In the genomic region with DNA sequence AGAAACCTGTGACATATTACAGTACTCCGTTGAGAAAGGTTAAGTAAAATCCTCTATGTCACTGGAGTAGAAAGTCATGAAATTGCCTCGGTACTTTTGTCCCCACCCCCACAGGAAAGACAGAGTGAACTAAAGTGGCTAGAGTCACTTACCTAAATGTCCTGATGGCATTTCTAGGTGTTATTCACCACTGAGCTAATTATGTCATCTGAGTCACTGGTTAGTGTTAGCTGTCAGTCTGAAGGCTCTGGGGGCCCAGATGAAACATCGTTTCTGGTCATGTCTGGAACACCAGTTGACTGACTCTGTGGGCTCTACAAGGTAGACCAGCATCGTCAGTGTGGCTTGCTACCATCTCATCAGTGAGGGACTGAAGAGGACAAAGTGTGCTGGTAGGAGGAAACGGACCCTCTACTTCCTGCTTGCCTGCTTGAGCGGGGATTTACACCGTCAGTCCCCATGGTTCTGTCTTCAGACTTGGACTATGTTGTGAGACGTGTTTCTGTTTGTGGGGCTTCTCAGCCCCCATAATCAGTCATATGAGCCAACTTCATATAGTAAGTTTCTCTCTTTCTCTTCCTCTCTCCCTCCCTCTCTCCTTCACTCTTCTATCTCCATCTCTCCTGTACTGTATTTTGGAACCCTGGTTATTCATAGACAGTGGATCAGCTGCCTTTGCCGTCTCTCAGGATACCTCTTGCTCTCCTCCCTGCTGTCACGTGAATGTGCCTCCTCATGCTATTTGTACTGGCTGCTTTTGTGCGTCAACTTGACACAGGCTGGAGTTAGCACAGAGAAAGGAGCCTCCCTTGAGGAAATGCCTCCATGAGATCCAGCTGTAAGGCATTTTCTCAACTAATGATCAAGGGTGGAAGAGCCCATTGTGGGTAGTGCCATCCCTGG, we compare ENCODE assay signal across 22 mouse cellular contexts. TPM values are rescaled to one million over a fixed set of nuclear protein-coding genes. Genes with fewer than 3 reads are reported as not detected.
DNase-seq lines count a peak whose midpoint lies in the region; ATAC-seq lines count a peak whose summit lies in the region.
"Had no signal": no experiment of that assay in that cellular context is flagged by ENCODE, and none has a peak within 500 bp of the region (broad histone marks: within the 10 kb centered on the region; RNA-seq: fewer than 3 reads in every experiment).

No protein-coding gene starts in this region.

- ATAC-seq in CD4-positive, CD25-positive, alpha-beta regulatory T cell, adult 4 months = peak; percentile 75
- peak; percentile 75 for ATAC-seq in activated CD4-positive, CD25-positive, alpha-beta regulatory T cell, adult 4 months
- peak; percentile 27; the same call in 1 of the 2 replicates for ATAC-seq in megakaryocyte, adult 5-6 weeks (ENCODE audit: poor library complexity, severe bottlenecking)
- ATAC-seq: forebrain, embryonic 13.5 days; forebrain, embryonic 16.5 days; hindbrain, postnatal 0 days; intestine, embryonic 15.5 days had no signal

- intact Hi-C loops in left cerebral cortex, postnatal 25 days (cut with DNase I) = no loop called here

- DNase-seq in adrenal gland, adult (ENCODE audit: inconsistent age in 2 of 2, low spot score in 1 of 2) = no peak
- no peak for DNase-seq in cerebellum, postnatal 25 days
- DNase-seq in left cerebral cortex, postnatal 25 days (ENCODE audit: low spot score in 2 of 2) = no peak
- DNase-seq: adrenal gland, postnatal 14 days; cerebellum, adult 11 months; cerebellum, adult 2 months; cerebellum, adult 9-11 months; cerebellum, postnatal 36 days; embryo, embryonic 11 days; gastrocnemius, adult 2 months; gastrocnemius, postnatal 14 days; heart, adult 18-20 months; heart, postnatal 10 days; heart, postnatal 4 days; kidney, adult 11 months had no signal

RNA-seq across cellular contexts. Expression of gene Itgav, which starts 28.6 kb away (rescaled TPM):
- 10 to 100 TPM; 46.8 to 71.6 TPM for polyA plus RNA-seq in CD4-positive, CD25-positive, alpha-beta regulatory T cell, adult 4 months (2017; shearing (Covaris generic))
- 10 to 100 TPM; 44.3 to 71.5 TPM for polyA plus RNA-seq in activated CD4-positive, CD25-positive, alpha-beta regulatory T cell, adult 4 months (2017; shearing (Covaris generic))
- 36.2 and 37.9 TPM in 2 replicates for total RNA-seq in megakaryocyte, adult 5-6 weeks (2015)
- 23.8 and 51.5 TPM in 2 replicates for total RNA-seq in megakaryocyte, adult 5-6 weeks (2017)
- 100 to 1,000 TPM; 116 to 131 TPM for total RNA-seq in left cerebral cortex, postnatal 25 days (2021)

RNA-seq across cellular contexts. Expression of gene Zc3h15, which starts 51.4 kb away (rescaled TPM):
- polyA plus RNA-seq in CD4-positive, CD25-positive, alpha-beta regulatory T cell, adult 4 months (2017; shearing (Covaris generic)) = 100 to 1,000 TPM in 1 of 2 experiments, 10 to 100 TPM in 1; 83.6 to 124 TPM
- 100 to 1,000 TPM in 1 of 2 experiments, 10 to 100 TPM in 1; 92.5 to 117 TPM for polyA plus RNA-seq in activated CD4-positive, CD25-positive, alpha-beta regulatory T cell, adult 4 months (2017; shearing (Covaris generic))
- total RNA-seq in megakaryocyte, adult 5-6 weeks (2015) = 85.1 and 110 TPM in 2 replicates
- 110 and 129 TPM in 2 replicates for total RNA-seq in megakaryocyte, adult 5-6 weeks (2017)
- total RNA-seq in left cerebral cortex, postnatal 25 days (2021) = 100 to 1,000 TPM; 145 to 151 TPM
